Mouse (Mus musculus): ENCODE data around the gene Kat6b. TPM values are rescaled to one million over a fixed set of nuclear protein-coding genes. Genes with fewer than 3 reads are reported as not detected.
"Not testable (repeated sequence)": the region's sequence is repeated elsewhere in the genome, so short reads cannot be mapped to it uniquely, and the experiment has no call there.

The Kat6b gene
- polyA plus RNA-seq, 1 experiment from 2014 or later = 18.5 TPM

GRCm38 (mm10) chr14:21669218-21669617 is 188.0 kb downstream of the Kat6b start:
- Histone ChIP-seq H3K27ac (replicated peaks in 1 of 2; ENCODE audit: control insufficient read depth in 1 of 2, insufficient read depth in 1 of 2, low read depth in 2 of 2, low read length in 2 of 2) (no peak overlapping the region), H3K36me3 (ENCODE audit: control insufficient read depth, insufficient read depth, low read length) (peaks cover 76% of the 10 kb centered on the region), H3K4me2 (ENCODE audit: low read length) (no peak overlapping the region), H3K27me3 (ENCODE audit: control insufficient read depth, insufficient read depth, low read length) (no peaks in the 10 kb centered on the region), H3K4me3 (ENCODE audit: control insufficient read depth in 1 of 2, insufficient read depth in 1 of 2, low read depth in 1 of 2, low read length in 2 of 2) (no peak overlapping the region), H3K9me3 (ENCODE audit: control insufficient read depth, low read length) (no peaks in the 10 kb centered on the region), H3K9ac (ENCODE audit: low read length) (no peak overlapping the region), H3K4me1 (ENCODE audit: control insufficient read depth in 2 of 2, insufficient read depth in 2 of 2, low read length in 2 of 2) (no peaks in the 10 kb centered on the region)
- ATAC-seq (ENCODE audit: insufficient number of reproducible peaks, insufficient read depth, low FRiP score, low read depth) = no peak
- WGBS = 80% methylated on average over 11 of the region's 11 CpGs

GRCm38 (mm10) chr14:21669633-21670421 is 188.6 kb downstream of the Kat6b start:
- Histone ChIP-seq H3K36me3 (ENCODE audit: control insufficient read depth, insufficient read depth, low read length) (peaks cover 70% of the 10 kb centered on the region), H3K4me1 (ENCODE audit: control insufficient read depth in 2 of 2, insufficient read depth in 2 of 2, low read length in 2 of 2) (no peaks in the 10 kb centered on the region), H3K9ac (ENCODE audit: low read length) (no peak overlapping the region), H3K27me3 (ENCODE audit: control insufficient read depth, insufficient read depth, low read length) (no peaks in the 10 kb centered on the region), H3K4me2 (ENCODE audit: low read length) (no peak overlapping the region), H3K9me3 (ENCODE audit: control insufficient read depth, low read length) (no peaks in the 10 kb centered on the region), H3K4me3 (ENCODE audit: control insufficient read depth in 1 of 2, insufficient read depth in 1 of 2, low read depth in 1 of 2, low read length in 2 of 2) (no peak overlapping the region), H3K27ac (replicated peaks in 1 of 2; ENCODE audit: control insufficient read depth in 1 of 2, insufficient read depth in 1 of 2, low read depth in 2 of 2, low read length in 2 of 2) (no peak overlapping the region)
- 73% methylated on average over 11 of the region's 11 CpGs for WGBS
- no peak for ATAC-seq (ENCODE audit: insufficient number of reproducible peaks, insufficient read depth, low FRiP score, low read depth)

- H3K4me1 ChIP-seq (ENCODE audit: control insufficient read depth in 2 of 2, insufficient read depth in 2 of 2, low read length in 2 of 2); H3K4me2 ChIP-seq (ENCODE audit: low read length); H3K9ac ChIP-seq (ENCODE audit: low read length); H3K4me3 ChIP-seq (ENCODE audit: control insufficient read depth in 1 of 2, insufficient read depth in 1 of 2, low read depth in 1 of 2, low read length in 2 of 2); ATAC-seq (ENCODE audit: insufficient number of reproducible peaks, insufficient read depth, low FRiP score, low read depth); H3K27ac ChIP-seq (replicated peaks in 1 of 2; ENCODE audit: control insufficient read depth in 1 of 2, insufficient read depth in 1 of 2, low read depth in 2 of 2, low read length in 2 of 2); H3K9me3 ChIP-seq (ENCODE audit: control insufficient read depth, low read length); H3K27me3 ChIP-seq (ENCODE audit: control insufficient read depth, insufficient read depth, low read length): not testable (repeated sequence)
- peaks cover 63% of the 10 kb centered on the region for H3K36me3 ChIP-seq (ENCODE audit: control insufficient read depth, insufficient read depth, low read length)
- 93% methylated on average over 15 of the region's 15 CpGs for WGBS
Observed at GRCm38 (mm10) chr14:21670422-21671006, 189.3 kb downstream of the Kat6b start.

- H3K27ac ChIP-seq (replicated peaks in 1 of 2; ENCODE audit: control insufficient read depth in 1 of 2, insufficient read depth in 1 of 2, low read depth in 2 of 2, low read length in 2 of 2) = no peak overlapping the region
- H3K9me3 ChIP-seq (ENCODE audit: control insufficient read depth, low read length) = no peaks in the 10 kb centered on the region
- H3K27me3 ChIP-seq (ENCODE audit: control insufficient read depth, insufficient read depth, low read length) = no peaks in the 10 kb centered on the region
- WGBS = 84% methylated on average over 4 of the region's 4 CpGs
- ATAC-seq (ENCODE audit: insufficient number of reproducible peaks, insufficient read depth, low FRiP score, low read depth) = no peak
- H3K4me1 ChIP-seq (ENCODE audit: control insufficient read depth in 2 of 2, insufficient read depth in 2 of 2, low read length in 2 of 2) = no peaks in the 10 kb centered on the region
- H3K4me3 ChIP-seq (ENCODE audit: control insufficient read depth in 1 of 2, insufficient read depth in 1 of 2, low read depth in 1 of 2, low read length in 2 of 2) = no peak overlapping the region
- H3K9ac ChIP-seq (ENCODE audit: low read length) = no peak overlapping the region
- H3K36me3 ChIP-seq (ENCODE audit: control insufficient read depth, insufficient read depth, low read length) = peaks cover 40% of the 10 kb centered on the region
- no peak overlapping the region for H3K4me2 ChIP-seq (ENCODE audit: low read length)
Observed at GRCm38 (mm10) chr14:21673100-21673499, 191.9 kb downstream of the Kat6b start.

GRCm38 (mm10) chr14:21674471-21674870 is 193.2 kb downstream of the Kat6b start:
- ATAC-seq (ENCODE audit: insufficient number of reproducible peaks, insufficient read depth, low FRiP score, low read depth) = no peak
- H3K4me3 ChIP-seq (ENCODE audit: control insufficient read depth in 1 of 2, insufficient read depth in 1 of 2, low read depth in 1 of 2, low read length in 2 of 2) = no peak overlapping the region
- peaks cover 2 to 4% of the 10 kb centered on the region in 2 experiments; a peak in 3 of 4 replicates for H3K4me1 ChIP-seq (ENCODE audit: control insufficient read depth in 2 of 2, insufficient read depth in 2 of 2, low read length in 2 of 2)
- no peaks in the 10 kb centered on the region for H3K9me3 ChIP-seq (ENCODE audit: control insufficient read depth, low read length)
- 59% methylated on average over 5 of the region's 5 CpGs for WGBS
- no peaks in the 10 kb centered on the region for H3K27me3 ChIP-seq (ENCODE audit: control insufficient read depth, insufficient read depth, low read length)
- H3K36me3 ChIP-seq (ENCODE audit: control insufficient read depth, insufficient read depth, low read length) = peaks cover 27% of the 10 kb centered on the region
- H3K27ac ChIP-seq (replicated peaks in 1 of 2; ENCODE audit: control insufficient read depth in 1 of 2, insufficient read depth in 1 of 2, low read depth in 2 of 2, low read length in 2 of 2) = no peak overlapping the region
- H3K9ac ChIP-seq (ENCODE audit: low read length) = no peak overlapping the region
- no peak overlapping the region for H3K4me2 ChIP-seq (ENCODE audit: low read length)

- no peak overlapping the region for H3K27ac ChIP-seq (replicated peaks in 1 of 2; ENCODE audit: control insufficient read depth in 1 of 2, insufficient read depth in 1 of 2, low read depth in 2 of 2, low read length in 2 of 2)
- no peak for ATAC-seq (ENCODE audit: insufficient number of reproducible peaks, insufficient read depth, low FRiP score, low read depth)
Observed at GRCm38 (mm10) chr14:21676223-21676622, 195.0 kb downstream of the Kat6b start.

GRCm38 (mm10) chr14:21678509-21679285 is 197.5 kb downstream of the Kat6b start:
- Histone ChIP-seq H3K4me3 (ENCODE audit: control insufficient read depth in 1 of 2, insufficient read depth in 1 of 2, low read depth in 1 of 2, low read length in 2 of 2) (no peak overlapping the region), H3K4me2 (ENCODE audit: low read length) (no peak overlapping the region), H3K27me3 (ENCODE audit: control insufficient read depth, insufficient read depth, low read length) (no peaks in the 10 kb centered on the region), H3K27ac (replicated peaks in 1 of 2; ENCODE audit: control insufficient read depth in 1 of 2, insufficient read depth in 1 of 2, low read depth in 2 of 2, low read length in 2 of 2) (no peak overlapping the region), H3K36me3 (ENCODE audit: control insufficient read depth, insufficient read depth, low read length) (no peaks in the 10 kb centered on the region), H3K9ac (ENCODE audit: low read length) (no peak overlapping the region), H3K9me3 (ENCODE audit: control insufficient read depth, low read length) (no peaks in the 10 kb centered on the region), H3K4me1 (ENCODE audit: control insufficient read depth in 2 of 2, insufficient read depth in 2 of 2, low read length in 2 of 2) (peaks cover 19 to 25% of the 10 kb centered on the region in 2 experiments)
- 38% methylated on average over 7 of the region's 7 CpGs for WGBS
- ATAC-seq (ENCODE audit: insufficient number of reproducible peaks, insufficient read depth, low FRiP score, low read depth) = no peak

More at GRCm38 (mm10) chr14:21676223-21676622, 195.0 kb downstream of the Kat6b start:
- H3K4me1 ChIP-seq (ENCODE audit: control insufficient read depth in 2 of 2, insufficient read depth in 2 of 2, low read length in 2 of 2) = peaks cover 13 to 16% of the 10 kb centered on the region in 2 experiments
- H3K4me3 ChIP-seq (ENCODE audit: control insufficient read depth in 1 of 2, insufficient read depth in 1 of 2, low read depth in 1 of 2, low read length in 2 of 2) = no peak overlapping the region
- no peak overlapping the region for H3K9ac ChIP-seq (ENCODE audit: low read length)
- no peaks in the 10 kb centered on the region for H3K9me3 ChIP-seq (ENCODE audit: control insufficient read depth, low read length)
- no peaks in the 10 kb centered on the region for H3K27me3 ChIP-seq (ENCODE audit: control insufficient read depth, insufficient read depth, low read length)
- 79% methylated on average over 2 of the region's 2 CpGs for WGBS
- H3K36me3 ChIP-seq (ENCODE audit: control insufficient read depth, insufficient read depth, low read length) = peaks cover 9% of the 10 kb centered on the region; the same call in 1 of the 2 replicates
- no peak overlapping the region for H3K4me2 ChIP-seq (ENCODE audit: low read length)

Measured in heart, embryonic 14.5 days (tissue).